Mouse (Mus musculus): ENCODE data around the gene Fbxo8.

DNA sequence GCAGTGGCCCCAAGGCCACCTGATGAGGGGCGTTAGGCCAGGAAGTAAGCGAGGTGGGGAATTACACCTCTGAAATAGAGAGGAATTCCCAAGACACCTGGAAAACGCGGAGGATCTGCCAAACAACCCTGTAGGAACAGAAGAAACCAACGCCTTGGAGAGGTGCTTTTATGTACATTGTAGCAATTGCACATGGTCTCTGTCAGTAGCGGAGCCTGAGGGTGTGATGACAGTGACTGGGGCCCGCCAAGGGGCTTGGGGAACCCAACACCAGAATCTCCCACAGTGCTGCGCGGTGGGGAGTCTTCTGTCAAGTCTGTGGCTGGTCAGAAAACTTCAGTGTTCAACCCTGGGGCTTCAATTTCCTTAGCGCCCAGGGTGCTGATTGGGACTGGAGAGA is 72.5 kb downstream of the Fbxo8 start:
- TF ChIP-seq POLR2A (IDR thresholded peaks at IDR 0.05; ENCODE audit: borderline replicate concordance, extremely low read depth, low read depth, low read length) = no peak
- TF ChIP-seq CTCF (IDR thresholded peaks at IDR 0.05; ENCODE audit: insufficient read depth, low read length) = no peak

Measured in lung, adult 2 months (tissue).